Mouse (Mus musculus) liver, postnatal 0 days (tissue): ENCODE results near the gene L3mbtl4. TPM values are rescaled to one million over a fixed set of nuclear protein-coding genes. Genes with fewer than 3 reads are reported as not detected.

Source experiments
- ATAC-seq: fragments of 200-750 bp; cut with Nextera tagmentation; 2 replicates; pipeline ENCODE4 v1.8.0; 2017; ENCODE audit warnings: mild to moderate bottlenecking, moderate library complexity
- DNase-seq: peaks from one replicate; pipeline ENCODE4 v3.0.0-alpha.2; 2016
- H3K27ac ChIP-seq: fragments of 300-500 bp; sonication (generic); 2 replicates; pipeline ENCODE4 v1.5.1; 2014; ENCODE audit warnings: antibody characterized with exemption, moderate library complexity, mild to moderate bottlenecking, low read depth
- H3K27me3 ChIP-seq: fragments of 300-500 bp; sonication (generic); 2 replicates; pipeline ENCODE4 v1.6.1; 2014; ENCODE audit warnings: low read length, control low read depth, mixed read lengths; ENCODE audit not compliant: insufficient read depth
- H3K36me3 ChIP-seq: fragments of 300-500 bp; sonication (generic); replicated peaks from 2 replicates; pipeline ENCODE4 v1.6.1; 2014; ENCODE audit warnings: mild to moderate bottlenecking, control low read depth, low read length, moderate library complexity, mixed read lengths; ENCODE audit not compliant: insufficient read depth
- H3K4me1 ChIP-seq: fragments of 300-500 bp; sonication (generic); 2 replicates; pipeline ENCODE4 v1.6.1; 2014; ENCODE audit warnings: antibody characterized with exemption, mild to moderate bottlenecking, control low read depth; ENCODE audit not compliant: insufficient read depth
- H3K4me2 ChIP-seq: fragments of 300-500 bp; sonication (generic); 2 replicates; pipeline ENCODE4 v1.6.1; 2014; ENCODE audit warnings: low read depth, mild to moderate bottlenecking, low read length, moderate library complexity, mixed read lengths
- H3K4me3 ChIP-seq: fragments of 300-500 bp; sonication (generic); 2 replicates; pipeline ENCODE4 v1.5.1; 2014; ENCODE audit warnings: low read depth, low read length
- H3K9ac ChIP-seq: fragments of 300-500 bp; sonication (generic); replicated peaks from 2 replicates; pipeline ENCODE4 v1.6.1; 2014; ENCODE audit warnings: mild to moderate bottlenecking, moderate library complexity
- H3K9me3 ChIP-seq: fragments of 300-500 bp; sonication (generic); 2 replicates; pipeline ENCODE4 v1.6.1; 2016; ENCODE audit warnings: mild to moderate bottlenecking, control low read depth, low read length, mixed read lengths
- CTCF ChIP-seq: sonication (generic); IDR thresholded peaks from 2 replicates; pipeline ENCODE4 v1.5.1; 2016; ENCODE audit warnings: antibody characterized with exemption, low read depth
- EP300 ChIP-seq: IDR thresholded peaks from 2 replicates; pipeline ENCODE4 v1.6.1; 2016; ENCODE audit warnings: antibody characterized with exemption, low read depth, mild to moderate bottlenecking
- WGBS: fragments of 180-500 bp; shearing (Covaris S2); extraction: QIAGEN DNeasy Blood & Tissue Kit; methylation state at CpG from one replicate; pipeline ENCODE4 v1.1.7; 2014; ENCODE audit not compliant: insufficient replicate concordance; 5-methylcytosine and 5-hydroxymethylcytosine counted together
- polyA plus RNA-seq: library from polyadenylated mRNA; unstranded; fragments of >200 nt; fragmentation: Nextera tagmentation; extraction: Ambion mirVana; gene quantifications from 2 replicates; pipeline ENCODE4 v1.2.1, GENCODE M21; 2015

The L3mbtl4 gene
- polyA plus RNA-seq, 1 experiment from 2014 or later, result not detected

DNA sequence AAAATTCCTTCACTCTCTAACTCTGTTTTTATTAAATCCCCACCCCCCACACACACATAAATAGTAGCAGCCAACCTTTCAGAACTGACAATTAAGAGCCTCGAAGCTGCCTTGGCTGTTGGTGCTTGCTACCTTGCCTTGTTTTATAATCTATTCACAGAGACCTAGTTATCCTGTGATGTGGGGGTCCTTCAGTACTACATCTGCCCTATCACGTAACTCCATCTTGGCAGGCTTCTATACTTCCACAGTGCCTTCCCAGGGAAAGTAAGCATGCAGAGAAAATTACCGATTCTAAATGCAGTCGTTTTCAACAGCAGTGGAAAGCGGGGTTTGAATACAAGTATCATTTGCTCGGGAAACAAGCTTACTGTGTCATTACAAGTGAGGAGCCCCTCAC is 476.9 kb downstream of the L3mbtl4 start:
- H3K27ac ChIP-seq, result no peak overlapping the region
- no peak overlapping the region for H3K4me3 ChIP-seq
- DNase-seq (no peak), ATAC-seq (no peak)
- 74% methylated on average over 6 of the region's 6 CpGs for WGBS
- H3K4me1 ChIP-seq, result no peaks in the 10 kb centered on the region
- no peaks in the 10 kb centered on the region for H3K27me3 ChIP-seq
- TF ChIP-seq EP300 (no peak), CTCF (no peak)
- H3K36me3 ChIP-seq, result no peaks in the 10 kb centered on the region
- H3K9ac ChIP-seq, result no peak overlapping the region
- no peaks in the 10 kb centered on the region for H3K9me3 ChIP-seq
- H3K4me2 ChIP-seq, result no peak overlapping the region

DNA sequence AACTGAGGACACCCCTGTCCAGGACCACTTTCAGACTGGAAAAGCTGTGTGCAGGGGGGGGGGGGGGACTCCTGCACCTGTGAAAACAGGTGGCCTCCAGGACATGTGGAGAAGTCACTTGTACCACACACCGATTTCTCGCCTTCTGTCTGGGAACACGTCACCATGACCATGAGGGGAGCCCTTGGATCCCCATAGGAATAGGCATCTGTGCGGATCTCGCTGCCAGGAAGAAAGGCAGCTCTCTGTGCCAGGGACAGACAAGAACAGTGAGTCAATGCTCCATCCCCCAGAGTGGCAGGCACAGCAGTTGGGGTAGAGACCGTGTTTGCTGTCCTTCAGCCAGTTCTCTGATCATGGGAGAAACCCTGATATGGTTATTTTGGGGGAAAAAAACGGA is 479.5 kb downstream of the L3mbtl4 start:
- H3K9me3 ChIP-seq, result no peaks in the 10 kb centered on the region
- no peak overlapping the region for H3K4me3 ChIP-seq
- no peak overlapping the region for H3K27ac ChIP-seq
- no peaks in the 10 kb centered on the region for H3K4me1 ChIP-seq
- TF ChIP-seq EP300 (no peak), CTCF (no peak)
- H3K4me2 ChIP-seq, result no peak overlapping the region
- DNase-seq (no peak), ATAC-seq (no peak)
- no peaks in the 10 kb centered on the region for H3K27me3 ChIP-seq
- no peak overlapping the region for H3K9ac ChIP-seq
- H3K36me3 ChIP-seq, result no peaks in the 10 kb centered on the region
- 64% methylated on average over 7 of the region's 7 CpGs for WGBS

DNA sequence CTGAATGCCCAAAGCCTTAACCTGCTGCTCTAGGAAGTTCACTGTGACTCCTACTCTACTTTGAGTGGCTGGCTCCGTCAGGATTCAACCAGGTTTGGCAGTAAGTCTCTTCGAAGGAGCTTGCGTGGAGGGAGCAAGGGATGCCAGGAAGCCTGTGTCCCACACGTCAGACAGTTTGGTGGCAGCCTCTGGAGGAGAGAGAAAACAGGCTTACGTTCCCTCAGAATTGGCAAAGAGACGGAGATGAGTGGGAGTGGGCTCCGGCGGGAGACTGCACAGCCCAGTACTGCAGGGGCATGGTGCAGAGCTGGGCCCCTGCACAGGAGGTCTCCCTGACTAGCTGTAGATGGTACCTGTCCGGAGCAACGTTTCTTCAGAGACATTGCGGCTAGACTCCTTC is 481.2 kb downstream of the L3mbtl4 start:
- H3K9me3 ChIP-seq, result no peaks in the 10 kb centered on the region
- H3K4me3 ChIP-seq, result no peak overlapping the region
- no peaks in the 10 kb centered on the region for H3K36me3 ChIP-seq
- ATAC-seq (no peak), DNase-seq (no peak)
- WGBS, result 78% methylated on average over 11 of the region's 11 CpGs
- H3K4me1 ChIP-seq, result no peaks in the 10 kb centered on the region
- no peak overlapping the region for H3K27ac ChIP-seq
- no peak overlapping the region for H3K9ac ChIP-seq
- no peak overlapping the region for H3K4me2 ChIP-seq
- TF ChIP-seq CTCF, result no peak
- no peak for TF ChIP-seq EP300
- H3K27me3 ChIP-seq, result no peaks in the 10 kb centered on the region

DNA sequence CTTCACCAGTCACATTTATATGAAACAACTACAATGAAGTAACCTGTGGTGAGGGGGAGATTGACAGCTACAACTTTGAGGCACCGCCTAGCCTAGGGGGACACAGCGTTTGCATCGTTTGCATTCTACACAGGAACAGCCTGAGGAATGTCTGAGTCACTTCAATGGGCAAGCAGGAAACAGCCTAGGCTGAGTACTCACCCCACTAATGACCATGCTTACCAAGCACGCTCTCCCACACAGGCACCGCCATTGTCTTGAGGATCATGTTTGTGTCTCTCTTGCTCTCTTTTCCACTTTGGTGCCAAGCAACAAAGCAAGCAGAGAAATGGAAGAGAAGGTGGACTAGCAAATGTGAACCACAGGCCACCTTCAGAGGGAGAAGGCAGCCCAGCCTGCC is 484.8 kb downstream of the L3mbtl4 start:
- Histone ChIP-seq H3K4me3 (no peak overlapping the region), H3K9ac (no peak overlapping the region), H3K4me2 (no peak overlapping the region), H3K36me3 (no peaks in the 10 kb centered on the region), H3K9me3 (no peaks in the 10 kb centered on the region), H3K4me1 (no peaks in the 10 kb centered on the region), H3K27ac (no peak overlapping the region), H3K27me3 (no peaks in the 10 kb centered on the region)
- no peak for DNase-seq
- ATAC-seq, result no peak
- TF ChIP-seq CTCF (no peak), EP300 (no peak)
- 34% methylated on average over 5 of the region's 5 CpGs for WGBS

DNA sequence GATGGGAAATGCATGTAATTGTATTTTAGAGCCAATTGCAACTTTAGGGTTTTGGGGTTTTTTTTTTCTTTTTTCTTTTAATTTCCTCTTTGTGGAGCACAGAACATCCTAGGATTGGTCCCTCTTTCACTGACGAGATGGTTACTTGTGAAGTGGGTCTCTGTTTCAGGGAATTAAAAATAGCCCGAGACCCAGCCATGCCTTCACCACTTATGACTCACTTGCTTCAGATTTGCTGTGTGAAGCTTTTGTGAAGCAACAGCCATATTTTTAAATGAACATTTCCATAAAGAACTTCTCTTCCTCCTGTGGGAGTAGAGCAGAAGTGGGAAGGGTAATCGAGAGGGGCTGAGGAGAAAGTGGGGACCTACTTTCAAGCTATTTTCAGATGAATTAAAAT is 485.3 kb downstream of the L3mbtl4 start:
- Histone ChIP-seq H3K4me3 (no peak overlapping the region), H3K4me2 (no peak overlapping the region), H3K4me1 (no peaks in the 10 kb centered on the region), H3K36me3 (no peaks in the 10 kb centered on the region), H3K27ac (no peak overlapping the region), H3K9ac (no peak overlapping the region), H3K9me3 (no peaks in the 10 kb centered on the region), H3K27me3 (no peaks in the 10 kb centered on the region)
- no peak for DNase-seq
- TF ChIP-seq EP300 (no peak), CTCF (no peak)
- 73% methylated on average over 3 of the region's 3 CpGs for WGBS
- ATAC-seq, result no peak

- no peak for DNase-seq
- no peak overlapping the region for H3K4me3 ChIP-seq
- no peak overlapping the region for H3K27ac ChIP-seq
- H3K9me3 ChIP-seq, result no peaks in the 10 kb centered on the region
- H3K4me2 ChIP-seq, result no peak overlapping the region
- TF ChIP-seq CTCF (no peak), EP300 (no peak)
- H3K27me3 ChIP-seq, result no peaks in the 10 kb centered on the region
- no peaks in the 10 kb centered on the region for H3K36me3 ChIP-seq
- WGBS, result 86% methylated on average over 1 of the region's 1 CpGs
- H3K9ac ChIP-seq, result no peak overlapping the region
- no peak for ATAC-seq
- H3K4me1 ChIP-seq, result no peaks in the 10 kb centered on the region
These were observed 486.4 kb downstream of the L3mbtl4 start for GRCm38 (mm10) chr17:68759978-68760377.

GRCm38 (mm10) chr17:68764329-68764880 is 490.8 kb downstream of the L3mbtl4 start:
- H3K36me3 ChIP-seq, result no peaks in the 10 kb centered on the region
- H3K27ac ChIP-seq, result no peak overlapping the region

More at GRCm38 (mm10) chr17:68764329-68764880, 490.8 kb downstream of the L3mbtl4 start:
- WGBS, result 77% methylated on average over 10 of the region's 10 CpGs
- H3K4me2 ChIP-seq, result no peak overlapping the region
- DNase-seq, result no peak
- H3K4me1 ChIP-seq, result no peaks in the 10 kb centered on the region
- H3K9me3 ChIP-seq, result no peaks in the 10 kb centered on the region
- TF ChIP-seq CTCF (no peak), EP300 (no peak)
- ATAC-seq, result no peak
- H3K4me3 ChIP-seq, result no peak overlapping the region
- H3K27me3 ChIP-seq, result no peaks in the 10 kb centered on the region
- no peak overlapping the region for H3K9ac ChIP-seq
